Mouse (Mus musculus) ES-Bruce4 (cell line): ENCODE results near the gene Wdr70. TPM values are rescaled to one million over a fixed set of nuclear protein-coding genes. Genes with fewer than 3 reads are reported as not detected.

ENCODE experiments used
- H3K27ac ChIP-seq: 2 replicates; pipeline ENCODE4 v1.5.1; 2012; ENCODE audit warnings: low read length, inconsistent platforms; ENCODE audit not compliant: insufficient read depth
- H3K27me3 ChIP-seq: 2 replicates; pipeline ENCODE4 v1.6.1; 2012; ENCODE audit warnings: mild to moderate bottlenecking, low read length, inconsistent platforms; ENCODE audit not compliant: control insufficient read depth, poor library complexity, insufficient read depth, severe bottlenecking
- H3K36me3 ChIP-seq: 2 replicates; pipeline ENCODE4 v1.6.1; 2012; ENCODE audit warnings: inconsistent platforms, mild to moderate bottlenecking, low read length, moderate library complexity; ENCODE audit not compliant: control insufficient read depth, poor library complexity, insufficient read depth, severe bottlenecking
- H3K4me1 ChIP-seq: one replicate; pipeline ENCODE4 v1.8.1; 2011; ENCODE audit warnings: low read length; ENCODE audit not compliant: control insufficient read depth, insufficient read depth
- H3K4me3 ChIP-seq: 2 replicates; pipeline ENCODE4 v1.5.1; 2011; ENCODE audit warnings: low read depth, mild to moderate bottlenecking, low read length
- H3K9ac ChIP-seq: 2 replicates; pipeline ENCODE4 v1.6.1; 2012; ENCODE audit warnings: low read depth, mild to moderate bottlenecking, inconsistent platforms; ENCODE audit not compliant: poor library complexity, severe bottlenecking
- H3K9me3 ChIP-seq: replicated peaks from 2 replicates; pipeline ENCODE4 v1.6.1; 2012; ENCODE audit warnings: mild to moderate bottlenecking, low read length, inconsistent platforms; ENCODE audit not compliant: control insufficient read depth, poor library complexity, insufficient read depth, severe bottlenecking
- CTCF ChIP-seq: IDR thresholded peaks from one replicate; pipeline ENCODE4 v1.8.1; 2011; ENCODE audit warnings: low read depth, low read length
- EP300 ChIP-seq: IDR thresholded peaks from 2 replicates; pipeline ENCODE4 v1.6.1; 2011; ENCODE audit warnings: low read depth, low read length; ENCODE audit not compliant: insufficient read depth
- POLR2A ChIP-seq: IDR thresholded peaks from one replicate; pipeline ENCODE4 v1.8.1; 2011; ENCODE audit warnings: low read length; ENCODE audit not compliant: insufficient read depth
- polyA plus RNA-seq: library from polyadenylated mRNA; stranded (reverse); fragments of >200 nt; gene quantifications from 2 replicates; pipeline ENCODE4 v1.2.4, GENCODE M21; 2011; ENCODE audit warnings: low read depth; ENCODE audit not compliant: missing spikeins, insufficient read depth, insufficient read length

Gene Wdr70
- polyA plus RNA-seq, 1 experiment, result 65.5 TPM

GRCm38 (mm10) chr15:7925382-7925781 lies 173.6 kb downstream of the Wdr70 start:
- H3K9me3 ChIP-seq, result peaks cover 7% of the 10 kb centered on the region; the same call in 1 of the 2 replicates
- H3K27me3 ChIP-seq, result no peaks in the 10 kb centered on the region
- no peak overlapping the region for H3K27ac ChIP-seq
- no peak overlapping the region for H3K9ac ChIP-seq
- peaks cover 2% of the 10 kb centered on the region for H3K36me3 ChIP-seq
- no peak for TF ChIP-seq CTCF
- no peak for TF ChIP-seq EP300
- no peak for TF ChIP-seq POLR2A
- no peaks in the 10 kb centered on the region for H3K4me1 ChIP-seq
- H3K4me3 ChIP-seq, result no peak overlapping the region

- TF ChIP-seq POLR2A (no peak), EP300 (no peak), CTCF (no peak)
- Histone ChIP-seq H3K36me3 (peaks cover 8% of the 10 kb centered on the region), H3K9me3 (peaks cover 19% of the 10 kb centered on the region), H3K4me1 (no peaks in the 10 kb centered on the region), H3K4me3 (no peak overlapping the region), H3K9ac (no peak overlapping the region), H3K27me3 (no peaks in the 10 kb centered on the region), H3K27ac (no peak overlapping the region)
Measured at GRCm38 (mm10) chr15:7923281-7923680, 175.7 kb downstream of the Wdr70 start.

GRCm38 (mm10) chr15:7922291-7923037 lies 176.5 kb downstream of the Wdr70 start:
- Histone ChIP-seq H3K27me3 (no peaks in the 10 kb centered on the region), H3K9ac (no peak overlapping the region), H3K36me3 (peaks cover 8% of the 10 kb centered on the region), H3K4me3 (no peak overlapping the region), H3K4me1 (no peaks in the 10 kb centered on the region), H3K27ac (no peak overlapping the region), H3K9me3 (peaks cover 25% of the 10 kb centered on the region)
- no peak for TF ChIP-seq POLR2A
- TF ChIP-seq EP300, result no peak
- TF ChIP-seq CTCF, result no peak

GRCm38 (mm10) chr15:7921124-7921523 lies 177.9 kb downstream of the Wdr70 start:
- Histone ChIP-seq H3K4me3 (no peak overlapping the region), H3K9me3 (peaks cover 25% of the 10 kb centered on the region), H3K27me3 (no peaks in the 10 kb centered on the region), H3K27ac (no peak overlapping the region), H3K4me1 (no peaks in the 10 kb centered on the region), H3K36me3 (peaks cover 8% of the 10 kb centered on the region), H3K9ac (no peak overlapping the region)
- no peak for TF ChIP-seq EP300
- TF ChIP-seq POLR2A, result no peak
- TF ChIP-seq CTCF, result no peak

- no peak for TF ChIP-seq CTCF
- TF ChIP-seq EP300, result no peak
- Histone ChIP-seq H3K4me1 (no peaks in the 10 kb centered on the region), H3K27ac (no peak overlapping the region), H3K36me3 (peaks cover 2% of the 10 kb centered on the region; the same call in 1 of the 2 replicates), H3K27me3 (no peaks in the 10 kb centered on the region), H3K9me3 (peaks cover 17% of the 10 kb centered on the region), H3K9ac (no peak overlapping the region), H3K4me3 (no peak overlapping the region)
Measured at GRCm38 (mm10) chr15:7906491-7907035, 192.4 kb downstream of the Wdr70 start.

GRCm38 (mm10) chr15:7899286-7899685 lies 199.7 kb downstream of the Wdr70 start:
- Histone ChIP-seq H3K9ac (no peak overlapping the region), H3K9me3 (no peaks in the 10 kb centered on the region), H3K27ac (no peak overlapping the region), H3K4me3 (no peak overlapping the region), H3K27me3 (no peaks in the 10 kb centered on the region), H3K4me1 (no peaks in the 10 kb centered on the region), H3K36me3 (no peaks in the 10 kb centered on the region)
- TF ChIP-seq EP300, result no peak
- no peak for TF ChIP-seq POLR2A
- peak; percentile 44 for TF ChIP-seq CTCF
